Mouse (Mus musculus) spleen, postnatal 10 days (tissue): ENCODE data around the gene Zswim3.
"Not testable (repeated sequence)": the region's sequence is repeated elsewhere in the genome, so short reads cannot be mapped to it uniquely, and the experiment has no call there.

Experiments used
- DNase-seq, 2 experiments: peaks; one replicate each; pipeline ENCODE4 v3.0.0; 2021 to 2022; ENCODE audit warnings: low spot score in 2 of 2

Gene Zswim3

GRCm38 (mm10) chr2:164855572-164855971 is 50.7 kb downstream of the Zswim3 start:
- DNase-seq: not testable (repeated sequence)

- no peak for DNase-seq
Measured at GRCm38 (mm10) chr2:164856309-164857100, 51.6 kb downstream of the Zswim3 start.

- no peak for DNase-seq
Measured at GRCm38 (mm10) chr2:164857101-164857821, 52.4 kb downstream of the Zswim3 start, which contains the start of gene Pltp. Gene Pltp, minus strand, starts transcription at chr2:164857711.

GRCm38 (mm10) chr2:164857842-164858553 is 53.1 kb downstream of the Zswim3 start:
- DNase-seq: no peak

GRCm38 (mm10) chr2:164859155-164859554 is 54.3 kb downstream of the Zswim3 start:
- no peak for DNase-seq

- DNase-seq: no peak
Measured at GRCm38 (mm10) chr2:164859640-164860432, 54.9 kb downstream of the Zswim3 start.

GRCm38 (mm10) chr2:164861094-164861493 is 56.2 kb downstream of the Zswim3 start:
- DNase-seq: no peak

GRCm38 (mm10) chr2:164862179-164862861 is 57.4 kb downstream of the Zswim3 start:
- no peak for DNase-seq

- not testable (repeated sequence) for DNase-seq
Measured at GRCm38 (mm10) chr2:164863411-164863810, 58.5 kb downstream of the Zswim3 start.

GRCm38 (mm10) chr2:164864593-164864992 is 59.7 kb downstream of the Zswim3 start:
- no peak for DNase-seq

GRCm38 (mm10) chr2:164866741-164867551 is 62.0 kb downstream of the Zswim3 start:
- DNase-seq: no peak

- peak in 1 of 2 experiments; percentile 50 for DNase-seq
Measured at GRCm38 (mm10) chr2:164867566-164867965, 62.7 kb downstream of the Zswim3 start.

GRCm38 (mm10) chr2:164868491-164868890 is 63.6 kb downstream of the Zswim3 start:
- peak in 1 of 2 experiments; percentile 67 for DNase-seq
